In the genomic region with DNA sequence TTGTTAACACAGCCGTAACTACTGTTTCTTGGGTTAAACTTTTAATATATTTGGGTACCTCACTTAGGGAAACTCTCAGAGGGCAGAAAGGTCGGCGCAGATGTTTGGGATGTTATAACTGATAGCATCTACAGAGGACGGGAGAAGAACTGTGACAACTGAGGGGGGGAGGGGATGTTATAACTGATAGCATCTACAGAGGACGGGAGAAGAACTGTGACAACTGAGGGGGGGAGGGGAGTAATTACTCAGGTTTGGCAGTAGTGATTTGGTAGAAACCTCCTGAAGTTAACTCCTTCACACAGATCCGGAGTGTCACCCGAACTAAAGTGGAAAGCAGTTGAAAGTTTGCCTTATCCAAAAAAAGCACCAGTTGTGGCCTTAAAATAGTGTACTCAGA, we compare ENCODE assay signal across 8 mouse cellular contexts. TPM values are rescaled to one million over a fixed set of nuclear protein-coding genes. Genes with fewer than 3 reads are reported as not detected.
DNase-seq lines count a peak whose midpoint lies in the region; ATAC-seq and TF ChIP-seq lines count a peak whose summit lies in the region.

No protein-coding gene starts in this region.

- TF ChIP-seq EP300 in liver, postnatal 0 days (IDR thresholded peaks at IDR 0.05; ENCODE audit: low read depth) = no peak

- peak overlapping the region; percentile 85 for H3K4me2 ChIP-seq in forebrain, embryonic 14.5 days (ENCODE audit: low read length)
- peak overlapping the region; percentile 96 for H3K4me2 ChIP-seq in liver, postnatal 0 days (ENCODE audit: low read depth, low read length)

- ATAC-seq in forebrain, embryonic 14.5 days = peak; percentile 6; the same call in 1 of the 2 replicates
- ATAC-seq in liver, postnatal 0 days = no peak
- ATAC-seq in monocyte, adult 5-6 weeks (replicated peaks; ENCODE audit: insufficient number of reproducible peaks, low FRiP score, low TSS enrichment, poor library complexity, severe bottlenecking) = no peak

- H3K36me3 ChIP-seq in forebrain, embryonic 14.5 days (ENCODE audit: control insufficient read depth, insufficient read depth, low read length) = no peaks in the 10 kb centered on the region
- H3K36me3 ChIP-seq in liver, postnatal 0 days (replicated peaks; ENCODE audit: insufficient read depth, low read length) = no peaks in the 10 kb centered on the region

- H3K27me3 ChIP-seq in forebrain, embryonic 14.5 days (replicated peaks; ENCODE audit: control insufficient read depth, insufficient read depth, low read length) = no peaks in the 10 kb centered on the region
- H3K27me3 ChIP-seq in liver, postnatal 0 days (ENCODE audit: insufficient read depth, low read length) = peaks cover 4% of the 10 kb centered on the region; the same call in 1 of the 2 replicates

- H3K9me3 ChIP-seq in forebrain, embryonic 14.5 days (replicated peaks; ENCODE audit: control insufficient read depth, low read length) = no peaks in the 10 kb centered on the region
- H3K9me3 ChIP-seq in liver, postnatal 0 days (ENCODE audit: low read length) = no peaks in the 10 kb centered on the region

- peak overlapping the region; percentile 77 for H3K9ac ChIP-seq in forebrain, embryonic 14.5 days (ENCODE audit: low read length)
- peak overlapping the region; percentile 69 for H3K9ac ChIP-seq in liver, postnatal 0 days (replicated peaks)

- peak overlapping the region; percentile 93 for H3K4me3 ChIP-seq in gastrocnemius, adult 2 months
- peak overlapping the region; percentile 86 for H3K4me3 ChIP-seq in forebrain, embryonic 14.5 days (ENCODE audit: low read depth, low read length)
- H3K4me3 ChIP-seq in liver, postnatal 0 days (ENCODE audit: low read depth, low read length) = peak overlapping the region; percentile 85

- H3K27ac ChIP-seq in gastrocnemius, adult 2 months = peak overlapping the region; percentile 92
- peak overlapping the region; percentile 50; the same call in 1 of the 2 replicates for H3K27ac ChIP-seq in forebrain, embryonic 14.5 days (ENCODE audit: low read depth, low read length)
- H3K27ac ChIP-seq in liver, postnatal 0 days (ENCODE audit: low read depth) = no peak overlapping the region

- 17% methylated on average over 7 of the region's 7 CpGs for WGBS in forebrain, embryonic 14.5 days
- 6% methylated on average over 7 of the region's 7 CpGs for WGBS in liver, postnatal 0 days (ENCODE audit: insufficient replicate concordance)

- intact Hi-C loops in gastrocnemius, adult 2 months (cut with DNase I) = loop anchor here (2.0 kb wide), 1 partner anchor 52 kb away; the partner anchor contains the start of gene Mettl9

- TF ChIP-seq CTCF in gastrocnemius, adult 2 months (IDR thresholded peaks at IDR 0.05) = no peak
- no peak for TF ChIP-seq CTCF in liver, postnatal 0 days (IDR thresholded peaks at IDR 0.05; ENCODE audit: low read depth)

- no peak for DNase-seq in gastrocnemius, adult 2 months
- no peak for DNase-seq in gastrocnemius, postnatal 4 days (ENCODE audit: low spot score in 2 of 2)
- DNase-seq in CD4-positive helper T cell, adult 2 months (ENCODE audit: low read depth, low spot score) = peak; percentile 47
- DNase-seq in forebrain, embryonic 14.5 days (ENCODE audit: low spot score) = peak; percentile 31
- DNase-seq in liver, postnatal 0 days = no peak
- no peak for DNase-seq in urinary bladder, postnatal 10 days (ENCODE audit: low spot score)
- no peak for DNase-seq in frontal cortex, postnatal 25 days (ENCODE audit: low spot score in 2 of 2)

- peaks cover 7% of the 10 kb centered on the region for H3K4me1 ChIP-seq in forebrain, embryonic 14.5 days (ENCODE audit: control insufficient read depth, insufficient read depth, low read length)
- H3K4me1 ChIP-seq in liver, postnatal 0 days (ENCODE audit: insufficient read depth) = peaks cover 6% of the 10 kb centered on the region; the same call in 1 of the 2 replicates

RNA-seq across cellular contexts. Expression of gene Mfsd13b, which starts 0.7 kb away (rescaled TPM):
- not detected for total RNA-seq in gastrocnemius, adult 2 months (2021)
- total RNA-seq in gastrocnemius, postnatal 4 days (2021) = not detected
- 0.10 and 0.57 TPM in 2 replicates for polyA plus RNA-seq in forebrain, embryonic 14.5 days (2014; fragmentation: Nextera tagmentation; extraction: Ambion mirVana)
- polyA plus RNA-seq in liver, postnatal 0 days (2015; fragmentation: Nextera tagmentation; extraction: Ambion mirVana) = 0.08 TPM in 1 of 2 replicates, not detected in the other
- total RNA-seq in monocyte, adult 5-6 weeks (2017) = not detected in 3 replicates

RNA-seq across cellular contexts. Expression of gene Cdr2, which starts 0.9 kb away (rescaled TPM):
- 1 to 10 TPM; 2.2 to 5.4 TPM for total RNA-seq in gastrocnemius, adult 2 months (2021)
- total RNA-seq in gastrocnemius, postnatal 4 days (2021) = 10 to 100 TPM; 14.0 TPM
- 11.3 and 11.9 TPM in 2 replicates for polyA plus RNA-seq in forebrain, embryonic 14.5 days (2014; fragmentation: Nextera tagmentation; extraction: Ambion mirVana)
- polyA plus RNA-seq in liver, postnatal 0 days (2015; fragmentation: Nextera tagmentation; extraction: Ambion mirVana) = 18.1 and 21.2 TPM in 2 replicates
- 5.9 to 17.3 TPM (median 17.3 TPM) in 3 replicates for total RNA-seq in monocyte, adult 5-6 weeks (2017)

RNA-seq across cellular contexts. Expression of gene Mettl9, which starts 51.3 kb away (rescaled TPM):
- 10 to 100 TPM; 20.3 to 23.5 TPM for total RNA-seq in gastrocnemius, adult 2 months (2021)
- total RNA-seq in gastrocnemius, postnatal 4 days (2021) = 10 to 100 TPM; 75.2 to 77.8 TPM
- 235 and 236 TPM in 2 replicates for polyA plus RNA-seq in forebrain, embryonic 14.5 days (2014; fragmentation: Nextera tagmentation; extraction: Ambion mirVana)
- 34.9 and 36.4 TPM in 2 replicates for polyA plus RNA-seq in liver, postnatal 0 days (2015; fragmentation: Nextera tagmentation; extraction: Ambion mirVana)
- total RNA-seq in monocyte, adult 5-6 weeks (2017) = 45.0 to 54.5 TPM (median 52.3 TPM) in 3 replicates

Comparison
In these comparisons a context has a peak if more than half of its experiments do, and no peak if none do; other contexts are left out.
1. DNase-seq: peak in CD4-positive helper T cell, adult 2 months (single experiment) and forebrain, embryonic 14.5 days (single experiment); none in gastrocnemius, adult 2 months (single experiment), gastrocnemius, postnatal 4 days (0 of 2), liver, postnatal 0 days (single experiment), urinary bladder, postnatal 10 days (single experiment) and frontal cortex, postnatal 25 days (0 of 2).
2. Peak in every context shown above with its lines, with median percentiles within 50 percentile points of each other: H3K4me3 ChIP-seq.